Mouse (Mus musculus) embryo, embryonic 11 days (tissue): ENCODE results near the gene Mmp23.
A peak's percentile ranks its signal among the peaks of the same experiment; 100 is the strongest.
"Not testable (repeated sequence)": the region's sequence is repeated elsewhere in the genome, so short reads cannot be mapped to it uniquely, and the experiment has no call there.

Source experiments
- DNase-seq: peaks from one replicate; pipeline ENCODE4 v3.0.0-alpha.2; 2015

Mmp23 gene

GRCm38 (mm10) chr4:155654456-155655298 lies 1.5 kb upstream of the Mmp23 start:
- peak; percentile 75 for DNase-seq

- no peak for DNase-seq
Observed at GRCm38 (mm10) chr4:155654183-155654455, 935 bp upstream of the Mmp23 start.

GRCm38 (mm10) chr4:155653451-155654182 lies 433 bp upstream of the Mmp23 start:
- DNase-seq, result peak; percentile 62

- DNase-seq, result no peak
Observed at GRCm38 (mm10) chr4:155652283-155653085, 700 bp downstream of the Mmp23 start.

GRCm38 (mm10) chr4:155651553-155652269 lies 1.5 kb downstream of the Mmp23 start:
- DNase-seq, result no peak

GRCm38 (mm10) chr4:155649355-155649754 lies 3.8 kb downstream of the Mmp23 start:
- DNase-seq, result no peak

- no peak for DNase-seq
Observed at GRCm38 (mm10) chr4:155645721-155646120, 7.5 kb downstream of the Mmp23 start.

GRCm38 (mm10) chr4:155645308-155645707 lies 7.9 kb downstream of the Mmp23 start, which contains the start of gene Gm10563:
Gm10563 (minus strand) TSS chr4:155645408.
- DNase-seq, result not testable (repeated sequence)

GRCm38 (mm10) chr4:155643531-155643930 lies 9.7 kb downstream of the Mmp23 start:
- DNase-seq, result no peak

GRCm38 (mm10) chr4:155635766-155636499 lies 17.3 kb downstream of the Mmp23 start:
- no peak for DNase-seq

- DNase-seq, result no peak
Observed at GRCm38 (mm10) chr4:155630267-155630666, 22.9 kb downstream of the Mmp23 start.

GRCm38 (mm10) chr4:155624338-155625291 lies 28.6 kb downstream of the Mmp23 start, which contains the start of gene Cdk11b:
Cdk11b (plus strand) TSS chr4:155624854.
- peak; percentile 99 for DNase-seq

- no peak for DNase-seq
Observed at GRCm38 (mm10) chr4:155618321-155618720, 34.9 kb downstream of the Mmp23 start.

GRCm38 (mm10) chr4:155613264-155613663 lies 39.9 kb downstream of the Mmp23 start:
- DNase-seq, result no peak

- no peak for DNase-seq
Observed at GRCm38 (mm10) chr4:155611860-155612259, 41.3 kb downstream of the Mmp23 start.

- DNase-seq, result no peak
Observed at GRCm38 (mm10) chr4:155606825-155607224, 46.4 kb downstream of the Mmp23 start.

GRCm38 (mm10) chr4:155605132-155605531 lies 48.1 kb downstream of the Mmp23 start:
- DNase-seq, result no peak

- DNase-seq, result no peak
Observed at GRCm38 (mm10) chr4:155603801-155604200, 49.4 kb downstream of the Mmp23 start.

GRCm38 (mm10) chr4:155602753-155603152 lies 50.4 kb downstream of the Mmp23 start:
- DNase-seq, result no peak

GRCm38 (mm10) chr4:155601997-155602456 lies 51.2 kb downstream of the Mmp23 start:
- DNase-seq, result no peak
